Mouse (Mus musculus): ENCODE measurements around the gene Olfr1434. TPM values are rescaled to one million over a fixed set of nuclear protein-coding genes. Genes with fewer than 3 reads are reported as not detected.
"Not testable (repeated sequence)": the region's sequence is repeated elsewhere in the genome, so short reads cannot be mapped to it uniquely, and the experiment has no call there.

Olfr1434 gene
- not detected in 2 replicates for polyA plus RNA-seq (2012; rRNA removed)
- polyA plus RNA-seq (2014; fragmentation: Nextera tagmentation; extraction: Ambion mirVana): not detected in 2 replicates

GRCm38 (mm10) chr19:12279554-12279953 lies at the start of gene Olfr1434:
TSS of gene Olfr1434 (plus strand) at chr19:12279854.
- H3K27ac ChIP-seq: no peak within 1 kb of the TSS
- H3K9ac ChIP-seq (replicated peaks): no peak within 1 kb of the TSS

GRCm38 (mm10) chr19:12232496-12232895 lies 47.2 kb upstream of the Olfr1434 start, which contains the start of gene Olfr1432:
TSS of gene Olfr1432 (minus strand) at chr19:12232596.
- H3K27me3 ChIP-seq (ENCODE audit: control insufficient read depth, insufficient read depth, low read length); H3K9me3 ChIP-seq (ENCODE audit: control insufficient read depth, low read length); ATAC-seq (ENCODE audit: insufficient read depth); H3K27ac ChIP-seq; H3K4me2 ChIP-seq (ENCODE audit: low read depth); H3K4me1 ChIP-seq (replicated peaks; ENCODE audit: control insufficient read depth in 2 of 2, insufficient read depth in 2 of 2, low read length in 1 of 2); H3K36me3 ChIP-seq (replicated peaks; ENCODE audit: control insufficient read depth, insufficient read depth, low read depth); DNase-seq (ENCODE audit: low read depth in 3 of 3, low spot score in 3 of 3); H3K4me3 ChIP-seq (ENCODE audit: insufficient read depth in 1 of 2, low read depth in 2 of 2, low read length in 2 of 2); H3K9ac ChIP-seq (replicated peaks): not testable (repeated sequence)

More at GRCm38 (mm10) chr19:12279554-12279953, at the start of gene Olfr1434:
- no peak for ATAC-seq (ENCODE audit: insufficient read depth)
- H3K36me3 ChIP-seq (replicated peaks; ENCODE audit: control insufficient read depth, insufficient read depth, low read depth): no peaks in the 10 kb centered on the region
- H3K4me2 ChIP-seq (ENCODE audit: low read depth): no peak within 1 kb of the TSS
- H3K4me1 ChIP-seq (replicated peaks; ENCODE audit: control insufficient read depth in 2 of 2, insufficient read depth in 2 of 2, low read length in 1 of 2): no peaks in the 10 kb centered on the region
- TF ChIP-seq CTCF (IDR thresholded peaks at IDR 0.05; ENCODE audit: low read depth) (no peak), EP300 (IDR thresholded peaks at IDR 0.05; ENCODE audit: low read depth) (no peak)
- no peaks in the 10 kb centered on the region for H3K27me3 ChIP-seq (ENCODE audit: control insufficient read depth, insufficient read depth, low read length)
- H3K4me3 ChIP-seq (ENCODE audit: insufficient read depth in 1 of 2, low read depth in 2 of 2, low read length in 2 of 2): no peak within 1 kb of the TSS
- WGBS (ENCODE audit: insufficient replicate concordance): 40% methylated on average over 2 of the region's 2 CpGs
- no peak for DNase-seq (ENCODE audit: low read depth in 3 of 3, low spot score in 3 of 3)
- no peaks in the 10 kb centered on the region for H3K9me3 ChIP-seq (ENCODE audit: control insufficient read depth, low read length)

GRCm38 (mm10) chr19:12241559-12241958 lies 38.1 kb upstream of the Olfr1434 start, which contains the start of gene Olfr262:
TSS of gene Olfr262 (minus strand) at chr19:12241659.
- Histone ChIP-seq H3K9ac (replicated peaks) (no peak within 1 kb of the TSS), H3K36me3 (replicated peaks; ENCODE audit: control insufficient read depth, insufficient read depth, low read depth) (no peaks in the 10 kb centered on the region), H3K4me1 (replicated peaks; ENCODE audit: control insufficient read depth in 2 of 2, insufficient read depth in 2 of 2, low read length in 1 of 2) (no peaks in the 10 kb centered on the region), H3K27me3 (ENCODE audit: control insufficient read depth, insufficient read depth, low read length) (no peaks in the 10 kb centered on the region), H3K4me2 (ENCODE audit: low read depth) (no peak within 1 kb of the TSS), H3K9me3 (ENCODE audit: control insufficient read depth, low read length) (no peaks in the 10 kb centered on the region), H3K27ac (no peak within 1 kb of the TSS), H3K4me3 (ENCODE audit: insufficient read depth in 1 of 2, low read depth in 2 of 2, low read length in 2 of 2) (no peak within 1 kb of the TSS)
- TF ChIP-seq EP300 (IDR thresholded peaks at IDR 0.05; ENCODE audit: low read depth): no peak
- TF ChIP-seq CTCF (IDR thresholded peaks at IDR 0.05; ENCODE audit: low read depth): no peak
- DNase-seq (ENCODE audit: low read depth in 3 of 3, low spot score in 3 of 3): no peak
- ATAC-seq (ENCODE audit: insufficient read depth): no peak
- 60% methylated on average over 1 of the region's 1 CpGs for WGBS (ENCODE audit: insufficient replicate concordance)

DNA sequence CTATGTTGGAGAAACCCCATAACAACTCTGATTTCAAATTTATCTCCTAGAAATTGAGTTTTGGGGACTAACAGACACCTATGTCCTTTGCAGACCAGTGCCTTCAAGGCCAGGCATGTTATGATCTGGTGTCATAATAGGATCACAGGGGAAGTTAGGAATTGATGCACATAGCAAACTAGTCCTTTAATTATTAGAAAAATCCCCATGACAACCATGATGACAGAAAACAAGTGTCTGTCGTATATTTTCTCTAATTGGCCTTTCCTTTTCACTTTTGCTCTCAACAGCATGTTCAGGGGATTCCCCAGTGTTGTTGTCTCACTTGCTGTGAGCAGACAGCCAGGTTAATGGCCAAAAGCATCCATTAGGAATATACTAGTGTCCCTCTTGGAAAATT lies 18.9 kb upstream of the Olfr1434 start, which contains the start of gene Olfr235:
Gene Olfr235 (plus strand): TSS at position 301 of the 400 bp plus-strand sequence.
- Histone ChIP-seq H3K27ac (no peak within 1 kb of the TSS), H3K9ac (replicated peaks) (no peak within 1 kb of the TSS), H3K36me3 (replicated peaks; ENCODE audit: control insufficient read depth, insufficient read depth, low read depth) (no peaks in the 10 kb centered on the region), H3K4me3 (ENCODE audit: insufficient read depth in 1 of 2, low read depth in 2 of 2, low read length in 2 of 2) (no peak within 1 kb of the TSS), H3K9me3 (ENCODE audit: control insufficient read depth, low read length) (no peaks in the 10 kb centered on the region), H3K4me2 (ENCODE audit: low read depth) (no peak within 1 kb of the TSS), H3K27me3 (ENCODE audit: control insufficient read depth, insufficient read depth, low read length) (no peaks in the 10 kb centered on the region), H3K4me1 (replicated peaks; ENCODE audit: control insufficient read depth in 2 of 2, insufficient read depth in 2 of 2, low read length in 1 of 2) (no peaks in the 10 kb centered on the region)
- TF ChIP-seq CTCF (IDR thresholded peaks at IDR 0.05; ENCODE audit: low read depth): no peak
- TF ChIP-seq EP300 (IDR thresholded peaks at IDR 0.05; ENCODE audit: low read depth): no peak
- DNase-seq (ENCODE audit: low read depth in 3 of 3, low spot score in 3 of 3) (no peak), ATAC-seq (ENCODE audit: insufficient read depth) (no peak)
- WGBS (ENCODE audit: insufficient replicate concordance): 33% methylated on average over 1 of the region's 1 CpGs

DNA sequence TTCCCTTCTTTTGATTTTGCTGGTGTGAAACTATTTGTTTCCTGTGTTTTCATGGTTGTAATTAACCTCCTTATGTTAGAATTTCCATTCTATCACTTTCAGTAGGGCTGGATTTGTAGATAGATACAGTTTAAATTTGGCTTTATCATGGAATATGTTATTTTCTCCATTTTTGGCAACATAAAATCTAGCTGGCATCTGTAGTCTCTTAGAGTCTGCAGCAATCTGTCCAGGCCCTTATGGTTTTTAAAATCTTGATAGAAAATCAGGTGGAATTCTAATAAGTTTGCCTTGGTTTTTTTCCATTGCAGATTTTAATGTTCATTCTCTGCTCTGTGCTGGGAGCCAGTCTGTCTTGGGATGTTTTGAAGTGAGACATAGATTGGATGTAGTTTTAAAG lies 13.3 kb downstream of the Olfr1434 start:
- Histone ChIP-seq H3K9me3 (ENCODE audit: control insufficient read depth, low read length) (no peaks in the 10 kb centered on the region), H3K27ac (no peak overlapping the region), H3K4me1 (replicated peaks; ENCODE audit: control insufficient read depth in 2 of 2, insufficient read depth in 2 of 2, low read length in 1 of 2) (no peaks in the 10 kb centered on the region), H3K4me2 (ENCODE audit: low read depth) (no peak overlapping the region), H3K9ac (replicated peaks) (no peak overlapping the region), H3K4me3 (ENCODE audit: insufficient read depth in 1 of 2, low read depth in 2 of 2, low read length in 2 of 2) (no peak overlapping the region), H3K36me3 (replicated peaks; ENCODE audit: control insufficient read depth, insufficient read depth, low read depth) (no peaks in the 10 kb centered on the region), H3K27me3 (ENCODE audit: control insufficient read depth, insufficient read depth, low read length) (no peaks in the 10 kb centered on the region)
- DNase-seq (ENCODE audit: low read depth in 3 of 3, low spot score in 3 of 3) (no peak), ATAC-seq (ENCODE audit: insufficient read depth) (no peak)
- no peak for TF ChIP-seq CTCF (IDR thresholded peaks at IDR 0.05; ENCODE audit: low read depth)
- no peak for TF ChIP-seq EP300 (IDR thresholded peaks at IDR 0.05; ENCODE audit: low read depth)

GRCm38 (mm10) chr19:12299030-12299429 lies 19.4 kb downstream of the Olfr1434 start, which contains the start of gene Olfr1436:
TSS of gene Olfr1436 (minus strand) at chr19:12299130.
- H3K9me3 ChIP-seq (ENCODE audit: control insufficient read depth, low read length); H3K4me1 ChIP-seq (replicated peaks; ENCODE audit: control insufficient read depth in 2 of 2, insufficient read depth in 2 of 2, low read length in 1 of 2); ATAC-seq (ENCODE audit: insufficient read depth); H3K27ac ChIP-seq; H3K4me3 ChIP-seq (ENCODE audit: insufficient read depth in 1 of 2, low read depth in 2 of 2, low read length in 2 of 2); H3K36me3 ChIP-seq (replicated peaks; ENCODE audit: control insufficient read depth, insufficient read depth, low read depth); H3K4me2 ChIP-seq (ENCODE audit: low read depth); DNase-seq (ENCODE audit: low read depth in 3 of 3, low spot score in 3 of 3); H3K9ac ChIP-seq (replicated peaks); H3K27me3 ChIP-seq (ENCODE audit: control insufficient read depth, insufficient read depth, low read length): not testable (repeated sequence)
- WGBS (ENCODE audit: insufficient replicate concordance): 45% methylated on average over 1 of the region's 1 CpGs
